Mouse (Mus musculus): ENCODE measurements around the gene Ttc9c.

The Ttc9c gene

GRCm38 (mm10) chr19:8829660-8830059 lies 10.5 kb upstream of the Ttc9c start, which contains the start of gene AC129217.1:
Gene AC129217.1 (plus strand): TSS chr19:8829773.
- no peak for DNase-seq

GRCm38 (mm10) chr19:8822696-8823095 lies 3.6 kb upstream of the Ttc9c start:
- no peak for DNase-seq

DNA sequence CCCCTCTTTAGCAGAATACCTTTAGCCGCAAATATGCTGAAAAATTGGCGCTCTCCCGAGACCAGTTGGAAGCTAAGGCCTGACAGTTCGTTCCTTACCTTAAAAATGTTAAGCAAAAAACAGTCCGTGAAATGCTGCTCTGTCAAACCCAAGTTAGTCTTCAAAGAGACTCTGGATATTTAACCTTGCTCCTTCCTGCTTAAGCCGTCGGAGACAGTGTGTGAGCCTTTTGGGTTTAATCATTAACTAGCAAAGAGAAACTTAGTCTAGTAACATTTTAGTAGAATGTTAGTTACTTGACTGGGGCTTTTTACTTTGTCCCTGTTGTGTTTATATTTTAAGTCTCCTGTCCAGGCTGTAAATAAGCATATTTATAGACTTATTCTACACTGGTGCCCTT lies 2.0 kb upstream of the Ttc9c start:
- no peak for DNase-seq

- no peak for DNase-seq
Observed at GRCm38 (mm10) chr19:8820424-8820956, 1.4 kb upstream of the Ttc9c start.

DNA sequence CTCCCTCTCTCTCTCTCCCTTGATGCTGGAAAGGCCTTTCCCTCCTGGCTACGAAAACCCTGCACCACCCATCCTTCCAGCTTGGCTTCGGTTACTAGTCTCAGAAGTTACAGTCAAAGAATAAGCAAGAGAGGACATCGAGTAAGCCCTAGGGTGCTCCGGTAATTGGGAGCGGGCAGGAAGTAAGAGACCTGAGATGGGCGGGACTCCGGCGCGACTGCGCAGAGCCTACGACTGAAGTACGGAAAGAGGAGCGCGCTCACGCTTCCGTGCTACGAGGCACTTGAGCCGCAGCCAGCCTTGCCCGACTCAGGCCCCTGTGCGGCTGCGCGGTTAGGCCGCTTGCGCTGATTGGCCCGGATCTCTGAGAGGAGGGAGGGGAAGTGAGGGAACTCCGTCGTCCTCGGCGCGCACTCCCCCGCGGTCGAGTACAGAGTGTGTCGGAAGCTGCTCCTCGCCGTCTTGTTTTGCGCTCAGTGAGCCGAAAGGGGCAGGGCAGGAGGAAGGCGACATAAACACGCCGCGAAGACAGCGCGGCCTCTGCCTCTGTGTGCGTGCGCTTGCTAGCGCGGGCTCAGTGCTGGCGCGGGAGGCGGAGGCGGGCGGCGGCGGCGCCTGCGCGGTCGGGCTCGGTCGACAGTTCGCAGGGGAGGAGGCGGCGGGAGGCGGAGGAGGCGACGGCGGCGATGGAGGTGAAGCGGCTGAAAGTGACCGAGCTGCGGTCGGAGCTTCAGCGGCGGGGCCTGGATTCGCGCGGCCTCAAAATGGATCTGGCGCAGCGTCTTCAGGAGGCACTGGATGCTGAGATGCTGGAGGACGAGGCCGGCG lies 677 bp upstream of the Ttc9c start, which contains the start of gene Hnrnpul2:
Gene Hnrnpul2 (plus strand): TSS at position 415 of the 828 bp plus-strand sequence.
- peak; percentile 92 to 98 for DNase-seq

DNA sequence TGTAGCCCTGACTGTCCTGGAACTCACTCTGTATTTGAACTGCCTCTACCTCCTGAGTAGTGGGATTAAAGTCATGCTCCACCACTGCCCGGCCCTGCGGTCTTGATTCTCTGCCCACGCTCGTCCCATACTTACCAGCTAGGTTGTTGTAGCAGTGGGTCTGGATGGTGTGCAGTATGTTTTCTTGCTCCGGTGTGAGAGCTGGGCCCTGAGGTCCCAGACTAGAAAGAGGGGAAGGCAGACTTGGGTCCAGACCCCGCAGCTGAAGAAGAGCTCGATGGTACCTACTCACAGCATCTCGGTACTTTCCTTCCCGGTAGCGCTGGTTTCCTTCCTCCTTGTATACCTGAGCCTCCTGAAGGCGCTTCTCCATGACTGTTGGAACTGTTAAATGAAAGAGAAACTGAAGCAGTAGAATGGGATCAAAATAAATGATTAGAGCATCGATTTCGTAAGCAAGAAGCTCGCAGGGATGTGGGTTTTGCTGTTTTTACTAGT lies 783 bp downstream of the Ttc9c start:
- DNase-seq, result no peak

- DNase-seq, result no peak
Observed at GRCm38 (mm10) chr19:8817001-8817400, 2.1 kb downstream of the Ttc9c start.

DNA sequence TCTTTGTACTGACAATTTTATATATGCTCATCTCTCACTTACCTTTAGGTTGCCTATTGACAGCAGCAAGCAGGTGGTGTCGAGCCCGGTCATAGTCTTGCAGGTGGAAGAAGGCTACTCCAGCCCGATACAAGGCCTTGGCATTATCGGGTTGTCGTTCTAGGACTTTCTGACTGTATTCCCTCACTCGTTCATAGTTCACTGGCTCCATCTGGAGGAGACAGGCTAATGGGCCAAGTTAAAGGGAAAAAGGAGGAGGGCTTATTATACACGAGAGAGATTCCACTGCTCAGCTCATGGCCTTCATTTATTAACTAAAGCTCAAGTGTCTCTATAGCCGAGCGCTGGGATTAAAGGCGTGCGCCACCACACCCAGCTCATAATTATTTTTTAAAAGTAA lies 3.3 kb downstream of the Ttc9c start:
- DNase-seq, result no peak

DNA sequence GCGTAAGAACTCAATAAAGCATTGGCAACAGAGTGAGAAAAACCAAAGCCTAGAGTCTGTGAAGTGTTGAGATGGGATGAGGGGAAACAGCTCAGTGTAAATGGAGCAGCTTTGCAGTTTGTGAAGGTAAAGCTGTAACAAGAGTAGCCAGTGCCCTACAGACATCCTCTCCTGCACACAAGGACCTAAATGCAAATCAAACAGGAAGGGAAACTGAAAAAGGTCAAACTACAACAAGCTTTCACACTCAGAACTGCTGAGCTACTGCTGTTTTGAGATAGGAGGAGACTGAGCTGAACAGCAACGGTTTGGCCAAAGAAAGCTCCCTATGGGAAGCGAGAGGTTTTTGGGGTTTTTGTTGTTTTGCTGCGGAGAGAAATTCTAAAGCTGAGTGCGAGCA lies 12.3 kb downstream of the Ttc9c start:
- DNase-seq, result no peak

- DNase-seq, result no peak
Observed at GRCm38 (mm10) chr19:8803879-8804660, 15.1 kb downstream of the Ttc9c start.

- no peak for DNase-seq
Observed at GRCm38 (mm10) chr19:8803204-8803780, 15.8 kb downstream of the Ttc9c start.

- peak; percentile 80 to 89 for DNase-seq
Observed at GRCm38 (mm10) chr19:8802130-8802821, 16.9 kb downstream of the Ttc9c start, which contains the start of gene Zbtb3. Gene Zbtb3 (plus strand): TSS chr19:8802555.

- DNase-seq, result no peak
Observed at GRCm38 (mm10) chr19:8798947-8799315, 20.2 kb downstream of the Ttc9c start.

DNA sequence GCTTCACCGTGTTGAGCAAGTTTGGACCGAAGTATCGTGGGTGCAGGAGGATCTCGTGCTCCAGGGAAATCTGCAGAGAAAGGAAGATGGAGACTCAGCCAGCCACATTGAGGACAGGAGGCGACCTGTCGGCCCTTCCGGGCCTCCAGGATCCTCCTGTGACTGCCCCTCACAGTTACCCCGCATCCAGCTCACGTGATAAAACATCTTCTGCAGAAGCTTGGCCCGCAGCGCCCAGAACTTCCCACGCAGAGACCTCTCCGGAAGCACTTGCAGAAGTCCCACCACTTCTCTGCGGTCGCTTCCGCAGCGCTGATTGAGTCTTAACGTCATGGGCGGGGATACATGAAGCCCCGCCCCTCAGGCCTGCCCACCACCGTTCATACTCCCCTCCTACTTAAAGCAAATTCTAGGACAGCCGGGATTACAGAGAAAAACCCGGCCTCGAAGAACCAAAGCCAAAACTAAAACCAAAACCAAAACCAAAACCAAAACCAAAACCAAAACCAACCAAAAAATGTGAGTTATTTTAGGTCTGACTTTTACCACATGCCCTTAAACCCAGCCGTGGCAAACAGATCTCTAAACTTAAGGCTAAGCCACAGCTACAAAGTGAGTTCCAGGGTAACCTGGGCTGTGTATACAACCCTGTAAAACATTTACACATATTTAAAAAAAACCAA lies 20.7 kb downstream of the Ttc9c start, which contains the start of gene Polr2g:
Gene Polr2g (minus strand): TSS at position 314 of the 683 bp plus-strand sequence.
- peak; percentile 83 for DNase-seq

GRCm38 (mm10) chr19:8790171-8790570 lies 29.0 kb downstream of the Ttc9c start:
- no peak for DNase-seq

DNA sequence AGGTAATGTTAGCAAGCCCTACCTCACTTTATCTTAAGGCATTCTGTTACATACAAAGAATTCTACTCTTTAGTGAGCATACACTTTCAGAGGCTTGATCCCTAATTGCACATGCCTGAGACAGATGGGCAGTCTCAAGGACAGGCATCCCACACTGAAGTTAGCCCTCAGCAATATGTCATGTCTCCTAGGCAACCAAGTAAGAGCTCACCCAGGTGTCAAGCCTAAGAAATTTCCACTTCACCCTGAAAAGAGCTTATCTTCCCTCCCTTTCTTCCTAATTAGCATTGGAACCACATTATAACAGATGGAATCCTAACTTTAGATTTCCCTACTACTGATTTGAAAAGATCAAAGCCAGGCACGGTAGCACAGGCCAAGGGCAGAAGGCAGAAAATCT lies 30.0 kb downstream of the Ttc9c start:
- DNase-seq, result no peak

- DNase-seq, result no peak
Observed at GRCm38 (mm10) chr19:8788521-8788920, 30.6 kb downstream of the Ttc9c start.

GRCm38 (mm10) chr19:8786008-8786781 lies 32.9 kb downstream of the Ttc9c start, which contains the start of gene Taf6l:
Gene Taf6l (minus strand): TSS chr19:8786417.
- peak; percentile 80 to 84 for DNase-seq

DNA sequence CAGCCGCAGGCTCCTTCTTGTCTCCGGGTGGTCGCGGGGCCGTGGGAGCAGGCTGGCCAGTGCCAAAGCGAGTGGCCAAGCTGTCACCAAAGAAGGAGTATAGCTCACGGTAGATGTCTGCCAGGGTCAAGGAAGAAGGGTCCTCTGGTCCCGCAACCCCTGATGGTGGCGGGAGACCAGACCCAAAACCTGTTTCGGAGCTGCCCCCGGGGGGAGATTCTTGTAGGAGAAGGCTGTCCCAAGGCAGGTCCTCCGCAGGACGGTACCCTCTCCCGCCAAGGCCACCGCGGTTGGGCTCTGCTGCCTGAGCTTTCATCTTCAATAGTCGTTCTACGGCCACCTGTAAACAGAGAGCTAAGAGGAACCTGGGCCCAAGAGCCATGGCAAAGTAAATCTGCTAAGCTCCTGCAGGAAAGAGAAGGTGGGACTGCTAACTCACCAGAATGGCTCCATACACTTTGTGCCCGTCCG lies 44.1 kb downstream of the Ttc9c start:
- no peak for DNase-seq

GRCm38 (mm10) chr19:8774086-8774835 lies 44.9 kb downstream of the Ttc9c start, which contains the start of gene Tmem179b:
Gene Tmem179b (minus strand): TSS chr19:8774467.
- peak; percentile 93 to 97 for DNase-seq

Measured in spleen, adult 18-20 months (tissue).